Mouse (Mus musculus) gastrocnemius, postnatal 36 days (tissue): ENCODE results near the gene Arhgap9. TPM values are rescaled to one million over a fixed set of nuclear protein-coding genes. Genes with fewer than 3 reads are reported as not detected.

Source experiments
- DNase-seq, 2 experiments: peaks; one replicate each; pipeline ENCODE4 v3.0.0; 2022
- intact Hi-C: fragments of 180-260 bp; cut with DNase I; formaldehyde crosslinking; loops from one replicate; pipeline ENCODE4 v1.15.1; 2025
- total RNA-seq, 2 experiments: library from RNA; stranded (reverse); gene quantifications; 2 replicates each; pipeline ENCODE4 v1.2.3; 2021

The Arhgap9 gene
- total RNA-seq, 2 experiments from 2014 or later: 0.96 to 1.3 TPM

- DNase-seq: no peak
- intact Hi-C loops: no loop called here
Measured at GRCm38 (mm10) chr10:127369834-127370820, 48.4 kb downstream of the Arhgap9 start, which contains the start of gene Inhbc. TSS of gene Inhbc (minus strand) at chr10:127370431.

- intact Hi-C loops: no loop called here
Measured at GRCm38 (mm10) chr10:127371023-127371422, 49.3 kb downstream of the Arhgap9 start.

GRCm38 (mm10) chr10:127377700-127378099 is 55.9 kb downstream of the Arhgap9 start:
- DNase-seq: no peak
- intact Hi-C loops: no loop called here

More at GRCm38 (mm10) chr10:127371023-127371422, 49.3 kb downstream of the Arhgap9 start:
- no peak for DNase-seq

Other genes with a start within 250 kb of the Arhgap9 start
- 1 to 10 TPM; 2.1 to 2.9 TPM for gene Agap2, start 246.7 kb upstream of the Arhgap9 start, total RNA-seq
- gene Os9, start 200.8 kb upstream of the Arhgap9 start, total RNA-seq: 10 to 100 TPM; 10.7 to 11.4 TPM
- gene B4galnt1, start 156.7 kb upstream of the Arhgap9 start, total RNA-seq: 1 to 10 TPM in 1 of 2 experiments, under 1 TPM in 1; 0.69 to 1.0 TPM
- 1 to 10 TPM; 4.8 to 5.1 TPM for gene Slc26a10, start 141.3 kb upstream of the Arhgap9 start, total RNA-seq
- gene Arhgef25, start 131.9 kb upstream of the Arhgap9 start, total RNA-seq: 1 to 10 TPM; 8.3 to 9.4 TPM
- 10 to 100 TPM; 21.2 to 24.6 TPM for gene Dtx3, start 126.2 kb upstream of the Arhgap9 start, total RNA-seq
- 1 to 10 TPM; 5.6 to 6.1 TPM for gene Pip4k2c, start 110.4 kb upstream of the Arhgap9 start, total RNA-seq
- under 1 TPM; 0.20 to 0.66 TPM for gene Kif5a, start 58.6 kb upstream of the Arhgap9 start, total RNA-seq
- 10 to 100 TPM; 86.8 to 91.8 TPM for gene Dctn2, start 55.6 kb upstream of the Arhgap9 start, total RNA-seq
- gene Mbd6, start 32.9 kb upstream of the Arhgap9 start, total RNA-seq: 10 to 100 TPM; 11.5 to 17.1 TPM
- 10 to 100 TPM; 54.1 to 56.1 TPM for gene Mars, start 10.2 kb upstream of the Arhgap9 start, total RNA-seq
- gene Gli1, start 20.0 kb downstream of the Arhgap9 start, total RNA-seq: 1 to 10 TPM; 1.0 to 1.5 TPM
- not detected for gene Inhbe, start 32.4 kb downstream of the Arhgap9 start, total RNA-seq
- gene Inhbc, start 48.5 kb downstream of the Arhgap9 start, total RNA-seq: not detected
- gene R3hdm2, start 58.4 kb downstream of the Arhgap9 start, total RNA-seq: 100 to 1,000 TPM in 1 of 2 experiments, 10 to 100 TPM in 1; 89.7 to 129 TPM
- 100 to 1,000 TPM; 342 to 376 TPM for gene Stac3, start 179.7 kb downstream of the Arhgap9 start, total RNA-seq
- 10 to 100 TPM; 11.0 to 11.3 TPM for gene Ndufa4l2, start 193.0 kb downstream of the Arhgap9 start, total RNA-seq
- gene Shmt2, start 200.5 kb downstream of the Arhgap9 start, total RNA-seq: 10 to 100 TPM; 23.4 to 26.4 TPM
- under 1 TPM; 0.20 TPM for gene Nxph4, start 212.6 kb downstream of the Arhgap9 start, total RNA-seq